Mouse (Mus musculus) 3T3-L1 (cell line): ENCODE data around the gene Fam129b.
"Not testable (repeated sequence)": the region's sequence is repeated elsewhere in the genome, so short reads cannot be mapped to it uniquely, and the experiment has no call there.

ENCODE experiments used
- DNase-seq: peaks from one replicate; pipeline ENCODE4 v3.0.0-alpha.2; 2015; ENCODE audit warnings: low read depth, low spot score

The Fam129b gene

GRCm38 (mm10) chr2:32875675-32876489 is at the start of gene Fam129b:
Fam129b (plus strand) TSS chr2:32876114.
- DNase-seq: peak; percentile 88

- no peak for DNase-seq
Measured at GRCm38 (mm10) chr2:32828979-32829676, 46.8 kb upstream of the Fam129b start.

GRCm38 (mm10) chr2:32834496-32834895 is 41.4 kb upstream of the Fam129b start:
- DNase-seq: no peak

- no peak for DNase-seq
Measured at GRCm38 (mm10) chr2:32835588-32835987, 40.3 kb upstream of the Fam129b start.

- no peak for DNase-seq
Measured at GRCm38 (mm10) chr2:32838147-32838884, 37.6 kb upstream of the Fam129b start.

- DNase-seq: no peak
Measured at GRCm38 (mm10) chr2:32839261-32839660, 36.7 kb upstream of the Fam129b start.

- DNase-seq: no peak
Measured at GRCm38 (mm10) chr2:32841099-32841498, 34.8 kb upstream of the Fam129b start.

GRCm38 (mm10) chr2:32842558-32842957 is 33.4 kb upstream of the Fam129b start:
- DNase-seq: peak; percentile 58

GRCm38 (mm10) chr2:32845572-32846100 is 30.3 kb upstream of the Fam129b start:
- no peak for DNase-seq

GRCm38 (mm10) chr2:32846101-32846804 is 29.7 kb upstream of the Fam129b start:
- peak; percentile 87 for DNase-seq

- peak; percentile 88 for DNase-seq
Measured at GRCm38 (mm10) chr2:32846805-32847467, 29.0 kb upstream of the Fam129b start, which contains the start of gene Stxbp1. Stxbp1 (minus strand) TSS chr2:32847245.

GRCm38 (mm10) chr2:32847468-32847821 is 28.5 kb upstream of the Fam129b start:
- no peak for DNase-seq

- DNase-seq: no peak
Measured at GRCm38 (mm10) chr2:32852156-32852555, 23.8 kb upstream of the Fam129b start.

- DNase-seq: not testable (repeated sequence)
Measured at GRCm38 (mm10) chr2:32853716-32854115, 22.2 kb upstream of the Fam129b start.

- DNase-seq: peak; percentile 96
Measured at GRCm38 (mm10) chr2:32854206-32854605, 21.7 kb upstream of the Fam129b start.

GRCm38 (mm10) chr2:32855046-32855785 is 20.7 kb upstream of the Fam129b start:
- no peak for DNase-seq

GRCm38 (mm10) chr2:32855790-32856465 is 20.0 kb upstream of the Fam129b start:
- DNase-seq: no peak

GRCm38 (mm10) chr2:32857584-32857983 is 18.3 kb upstream of the Fam129b start:
- peak; percentile 95 for DNase-seq

- DNase-seq: peak; percentile 80
Measured at GRCm38 (mm10) chr2:32859010-32859621, 16.8 kb upstream of the Fam129b start.
